Mouse (Mus musculus): ENCODE measurements around the gene Pld5. TPM values are rescaled to one million over a fixed set of nuclear protein-coding genes. Genes with fewer than 3 reads are reported as not detected.

Pld5 gene
- total and polyA plus RNA-seq, 2 experiments from 2014 or later = 6.4 to 7.2 TPM

GRCm38 (mm10) chr1:175923848-175924787 is 351.0 kb downstream of the Pld5 start:
- Histone ChIP-seq H3K36me3 (ENCODE audit: insufficient read depth, low read length) (no peaks in the 10 kb centered on the region), H3K4me1 (ENCODE audit: insufficient read depth, low read length) (no peaks in the 10 kb centered on the region), H3K9ac (replicated peaks; ENCODE audit: low read length) (no peak overlapping the region), H3K9me3 (ENCODE audit: low read length) (no peaks in the 10 kb centered on the region), H3K27ac (no peak overlapping the region), H3K4me2 (ENCODE audit: low read depth, low read length) (no peak overlapping the region), H3K4me3 (ENCODE audit: low read length) (no peak overlapping the region), H3K27me3 (ENCODE audit: insufficient read depth, low read length) (no peaks in the 10 kb centered on the region)
- 55% methylated on average over 7 of the region's 7 CpGs for WGBS
- TF ChIP-seq CTCF (IDR thresholded peaks at IDR 0.05; ENCODE audit: low read depth) = peak; percentile 86
- peak; percentile 47 for ATAC-seq
- peak; percentile 89 for DNase-seq (ENCODE audit: low spot score)

GRCm38 (mm10) chr1:175921091-175921490 is 354.0 kb downstream of the Pld5 start:
- no peak for DNase-seq (ENCODE audit: low spot score)
- ATAC-seq = no peak
- H3K4me3 ChIP-seq (ENCODE audit: low read length) = no peak overlapping the region
- no peak overlapping the region for H3K9ac ChIP-seq (replicated peaks; ENCODE audit: low read length)
- H3K36me3 ChIP-seq (ENCODE audit: insufficient read depth, low read length) = no peaks in the 10 kb centered on the region
- H3K27me3 ChIP-seq (ENCODE audit: insufficient read depth, low read length) = no peaks in the 10 kb centered on the region
- H3K4me1 ChIP-seq (ENCODE audit: insufficient read depth, low read length) = no peaks in the 10 kb centered on the region
- 90% methylated on average over 8 of the region's 8 CpGs for WGBS
- no peaks in the 10 kb centered on the region for H3K9me3 ChIP-seq (ENCODE audit: low read length)
- TF ChIP-seq CTCF (IDR thresholded peaks at IDR 0.05; ENCODE audit: low read depth) = no peak
- H3K4me2 ChIP-seq (ENCODE audit: low read depth, low read length) = no peak overlapping the region
- no peak overlapping the region for H3K27ac ChIP-seq

GRCm38 (mm10) chr1:175920029-175920428 is 355.1 kb downstream of the Pld5 start, which contains the start of gene Gm38100:
Gene Gm38100 (plus strand): TSS chr1:175920329.
- Histone ChIP-seq H3K4me3 (ENCODE audit: low read length) (no peak within 1 kb of the TSS), H3K9ac (replicated peaks; ENCODE audit: low read length) (no peak within 1 kb of the TSS), H3K27me3 (ENCODE audit: insufficient read depth, low read length) (no peaks in the 10 kb centered on the region), H3K4me2 (ENCODE audit: low read depth, low read length) (no peak within 1 kb of the TSS), H3K27ac (no peak within 1 kb of the TSS), H3K9me3 (ENCODE audit: low read length) (no peaks in the 10 kb centered on the region), H3K4me1 (ENCODE audit: insufficient read depth, low read length) (no peaks in the 10 kb centered on the region), H3K36me3 (ENCODE audit: insufficient read depth, low read length) (no peaks in the 10 kb centered on the region)
- ATAC-seq (no peak), DNase-seq (ENCODE audit: low spot score) (no peak)
- TF ChIP-seq CTCF (IDR thresholded peaks at IDR 0.05; ENCODE audit: low read depth) = no peak
- WGBS = 93% methylated on average over 9 of the region's 9 CpGs

- H3K4me3 ChIP-seq (ENCODE audit: low read length) = no peak overlapping the region
- DNase-seq (ENCODE audit: low spot score) (no peak), ATAC-seq (no peak)
- H3K27ac ChIP-seq = no peak overlapping the region
- H3K4me2 ChIP-seq (ENCODE audit: low read depth, low read length) = no peak overlapping the region
- no peak for TF ChIP-seq CTCF (IDR thresholded peaks at IDR 0.05; ENCODE audit: low read depth)
- no peaks in the 10 kb centered on the region for H3K4me1 ChIP-seq (ENCODE audit: insufficient read depth, low read length)
- WGBS = 79% methylated on average over 5 of the region's 5 CpGs
- no peaks in the 10 kb centered on the region for H3K36me3 ChIP-seq (ENCODE audit: insufficient read depth, low read length)
- no peak overlapping the region for H3K9ac ChIP-seq (replicated peaks; ENCODE audit: low read length)
- no peaks in the 10 kb centered on the region for H3K27me3 ChIP-seq (ENCODE audit: insufficient read depth, low read length)
- no peaks in the 10 kb centered on the region for H3K9me3 ChIP-seq (ENCODE audit: low read length)
These were observed 361.3 kb downstream of the Pld5 start for GRCm38 (mm10) chr1:175913728-175914303.
